ENCODE assay signal across 24 mouse cellular contexts in genomic region chr11:46021850-46022249, GRCm38 (mm10). TPM values are rescaled to one million over a fixed set of nuclear protein-coding genes. Genes with fewer than 3 reads are reported as not detected.
DNase-seq lines count a peak whose midpoint lies in the region; ATAC-seq and TF ChIP-seq lines count a peak whose summit lies in the region.
"Had no signal": no experiment of that assay in that cellular context is flagged by ENCODE, and none has a peak within 500 bp of the region (broad histone marks: within the 10 kb centered on the region; RNA-seq: fewer than 3 reads in every experiment).

No protein-coding gene starts in this region.

- no peak for TF ChIP-seq POLR2A in myocyte (IDR thresholded peaks at IDR 0.05; ENCODE audit: insufficient read length, low read depth)

- no peak overlapping the region for H3K4me2 ChIP-seq in myocyte (ENCODE audit: low read depth)
- H3K4me2 ChIP-seq in forebrain, embryonic 13.5 days = no peak overlapping the region

- DNase-seq in heart, adult 11 months = peak; percentile 36
- no peak for DNase-seq in heart, postnatal 14 days
- DNase-seq in testis, postnatal 10 days (ENCODE audit: low spot score) = peak; percentile 21
- no peak for DNase-seq in testis, postnatal 14 days (ENCODE audit: low spot score)
- DNase-seq in 3T3-L1 (ENCODE audit: low read depth, low spot score) = peak; percentile 35
- DNase-seq: adrenal gland, adult 2 months; adrenal gland, adult 8-10 months; adrenal gland, postnatal 10 days; adrenal gland, postnatal 14 days; adrenal gland, postnatal 25 days; adrenal gland, postnatal 36 days; B cell, adult 2 months; cerebellum, adult 11 months; cerebellum, adult 11-12 months; cerebellum, adult 18-20 months had no signal

- H3K9ac ChIP-seq in forebrain, embryonic 13.5 days = no peak overlapping the region

- no peak overlapping the region for H3K4me3 ChIP-seq in myocyte
- H3K4me3 ChIP-seq in forebrain, embryonic 13.5 days = no peak overlapping the region

- H3K79me2 ChIP-seq in myocyte (ENCODE audit: control insufficient read depth, insufficient read depth) = no peaks in the 10 kb centered on the region

- H3K36me3 ChIP-seq in myocyte (ENCODE audit: control insufficient read depth, insufficient read depth) = no peaks in the 10 kb centered on the region
- H3K36me3 ChIP-seq in forebrain, embryonic 13.5 days (ENCODE audit: poor library complexity, severe bottlenecking) = no peaks in the 10 kb centered on the region
- H3K36me3 ChIP-seq: G1E had no signal

- intact Hi-C loops in heart, postnatal 14 days (cut with DNase I) = no loop called here

- no peaks in the 10 kb centered on the region for H3K9me3 ChIP-seq in forebrain, embryonic 13.5 days (replicated peaks)
- H3K9me3 ChIP-seq: G1E had no signal

- H3K27me3 ChIP-seq in myocyte (ENCODE audit: control insufficient read depth, insufficient read depth, insufficient read length) = no peaks in the 10 kb centered on the region
- no peaks in the 10 kb centered on the region for H3K27me3 ChIP-seq in forebrain, embryonic 13.5 days
- H3K27me3 ChIP-seq: CH12.LX had no signal

- H3K27ac ChIP-seq in forebrain, embryonic 13.5 days = no peak overlapping the region

- ATAC-seq in megakaryocyte, adult 5-6 weeks (ENCODE audit: poor library complexity, severe bottlenecking) = no peak
- no peak for ATAC-seq in forebrain, embryonic 13.5 days
- ATAC-seq: activated CD4-positive, CD25-positive, alpha-beta regulatory T cell, adult 4 months; CD4-positive, CD25-positive, alpha-beta regulatory T cell, adult 4 months; Patski had no signal

- no peaks in the 10 kb centered on the region for H3K4me1 ChIP-seq in forebrain, embryonic 13.5 days

- H3ac ChIP-seq in myocyte (ENCODE audit: control insufficient read depth, insufficient read length) = no peak overlapping the region

TF ChIP-seq in myocyte, 11 proteins besides CTCF, POLR2A, EP300 and RAD21:
- TF ChIP-seq SRF (IDR thresholded peaks at IDR 0.05; ENCODE audit: control insufficient read depth, insufficient read length, low read depth) = no peak
- no peak for TF ChIP-seq E2F4 (IDR thresholded peaks at IDR 0.05; ENCODE audit: insufficient read depth)
- TF ChIP-seq USF1 (IDR thresholded peaks at IDR 0.05; ENCODE audit: low read depth) = no peak
- no peak for TF ChIP-seq TCF3 (IDR thresholded peaks at IDR 0.05; ENCODE audit: insufficient read length, low read depth)
- TF ChIP-seq POLR2AphosphoS2 (IDR thresholded peaks at IDR 0.05; ENCODE audit: insufficient read length, low read depth) = no peak
- TF ChIP-seq CEBPB (IDR thresholded peaks at IDR 0.05; ENCODE audit: insufficient read depth, poor library complexity, severe bottlenecking) = peak; percentile 95
- no peak for TF ChIP-seq REST (IDR thresholded peaks at IDR 0.05; ENCODE audit: insufficient read depth, insufficient read length)
- no peak for TF ChIP-seq TCF12 (IDR thresholded peaks at IDR 0.05; ENCODE audit: insufficient read depth, poor library complexity, severe bottlenecking)
- peak in 1 of 3 experiments; percentile 23 for TF ChIP-seq MYOG (IDR thresholded peaks at IDR 0.05; ENCODE audit: control insufficient read depth in 1 of 3, insufficient read depth in 1 of 3, insufficient read length in 2 of 3, low read depth in 2 of 3)
- TF ChIP-seq MYOD1 (IDR thresholded peaks at IDR 0.05; ENCODE audit: control insufficient read depth in 1 of 3, insufficient read length in 2 of 3, low read depth in 2 of 3) = no peak
- TF ChIP-seq MAX (IDR thresholded peaks at IDR 0.05; ENCODE audit: low read depth) = no peak

RNA-seq across cellular contexts. Expression of gene Gm12166, which starts 30.3 kb away (rescaled TPM):
- total RNA-seq in heart, postnatal 14 days (2021) = 1 to 10 TPM; 2.3 to 3.1 TPM
- polyA plus RNA-seq in myocyte (2012; fragmentation: generic; extraction: Trizol) = 4.3 TPM
- total RNA-seq in megakaryocyte, adult 5-6 weeks (2015) = 28.1 and 37.2 TPM in 2 replicates
- total RNA-seq in megakaryocyte, adult 5-6 weeks (2017) = 12.4 and 44.5 TPM in 2 replicates
- polyA plus RNA-seq in forebrain, embryonic 13.5 days (2015; fragmentation: Nextera tagmentation; extraction: Ambion mirVana) = 2.6 and 4.3 TPM in 2 replicates

RNA-seq across cellular contexts. Expression of gene Adam19, which starts 33.9 kb away (rescaled TPM):
- 10 to 100 TPM; 56.8 to 77.7 TPM for total RNA-seq in heart, postnatal 14 days (2021)
- polyA plus RNA-seq in myocyte (2012; fragmentation: generic; extraction: Trizol) = 43.2 TPM
- total RNA-seq in megakaryocyte, adult 5-6 weeks (2015) = 27.9 and 29.8 TPM in 2 replicates
- total RNA-seq in megakaryocyte, adult 5-6 weeks (2017) = 21.9 and 27.3 TPM in 2 replicates
- polyA plus RNA-seq in forebrain, embryonic 13.5 days (2015; fragmentation: Nextera tagmentation; extraction: Ambion mirVana) = 6.2 and 7.2 TPM in 2 replicates
- polyA plus RNA-seq: G1E had no signal

RNA-seq across cellular contexts. Expression of gene Sox30, which starts 41.7 kb away (rescaled TPM):
- total RNA-seq in heart, postnatal 14 days (2021) = under 1 TPM; 0.14 to 0.24 TPM
- polyA plus RNA-seq in myocyte (2012; fragmentation: generic; extraction: Trizol) = not detected
- total RNA-seq in megakaryocyte, adult 5-6 weeks (2015) = not detected in 2 replicates
- not detected in 2 replicates for total RNA-seq in megakaryocyte, adult 5-6 weeks (2017)
- not detected in 2 replicates for polyA plus RNA-seq in forebrain, embryonic 13.5 days (2015; fragmentation: Nextera tagmentation; extraction: Ambion mirVana)
- total RNA-seq: CH12.LX, MEL had no signal
- polyA plus RNA-seq: activated CD4-positive, CD25-positive, alpha-beta regulatory T cell, adult 4 months; CD4-positive, CD25-positive, alpha-beta regulatory T cell, adult 4 months; G1E; Patski had no signal

Comparison
In these comparisons a context has a peak if more than half of its experiments do, and no peak if none do; other contexts are left out.
1. DNase-seq: peak in heart, adult 11 months (single experiment), testis, postnatal 10 days (single experiment) and 3T3-L1 (single experiment); none in heart, postnatal 14 days (0 of 2) and testis, postnatal 14 days (single experiment).